Mouse (Mus musculus) gonadal fat pad, adult 2 months (tissue): ENCODE results near the gene Polr1d. TPM values are rescaled to one million over a fixed set of nuclear protein-coding genes. Genes with fewer than 3 reads are reported as not detected.

Experiments used
- DNase-seq: peaks from one replicate; pipeline ENCODE4 v3.0.0-alpha.2; 2012; ENCODE audit warnings: low read depth
- polyA plus RNA-seq: library from polyadenylated mRNA; depleted of rRNA; stranded (reverse); fragments of >200 nt; gene quantifications from 2 replicates; pipeline ENCODE4 v1.2.3, GENCODE M21; 2012; rRNA removed

The Polr1d gene
- polyA plus RNA-seq, 1 experiment = 69.9 TPM

DNA sequence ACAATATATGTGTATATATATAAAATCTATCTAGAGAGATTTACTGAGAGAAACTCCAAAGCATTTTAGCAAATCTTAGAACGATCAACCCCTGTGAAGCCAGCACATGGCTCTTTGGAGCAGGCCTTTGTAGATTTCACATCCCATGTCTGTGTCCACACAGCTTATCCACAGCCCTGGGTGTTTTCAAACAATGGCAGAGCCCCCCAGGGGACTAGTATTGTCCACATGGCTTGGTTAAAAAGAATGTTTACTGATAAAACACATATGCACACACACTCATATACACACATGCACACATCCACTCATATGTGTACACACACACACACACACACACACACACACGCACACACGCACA, 58.2 kb downstream of the Polr1d start:
- DNase-seq = no peak

DNA sequence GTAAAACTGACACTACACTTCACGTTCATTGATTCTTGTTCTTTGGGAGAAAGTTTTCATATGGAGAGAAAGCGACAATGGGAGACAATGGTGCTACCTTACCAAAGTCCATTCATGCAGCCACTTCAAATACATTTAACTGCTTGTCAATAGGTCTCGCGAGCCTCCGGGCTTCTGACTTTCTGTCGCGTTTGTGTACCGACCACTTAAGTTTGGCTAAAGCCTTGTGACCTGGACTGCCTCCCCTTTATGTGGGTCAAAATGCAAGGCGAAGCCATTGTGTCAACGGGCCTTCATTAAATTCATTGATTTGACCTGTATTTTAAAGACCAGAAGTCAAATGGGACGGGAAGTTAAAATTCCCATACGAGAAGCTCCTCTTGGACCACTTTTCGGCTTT, 59.1 kb downstream of the Polr1d start:
- no peak for DNase-seq

DNA sequence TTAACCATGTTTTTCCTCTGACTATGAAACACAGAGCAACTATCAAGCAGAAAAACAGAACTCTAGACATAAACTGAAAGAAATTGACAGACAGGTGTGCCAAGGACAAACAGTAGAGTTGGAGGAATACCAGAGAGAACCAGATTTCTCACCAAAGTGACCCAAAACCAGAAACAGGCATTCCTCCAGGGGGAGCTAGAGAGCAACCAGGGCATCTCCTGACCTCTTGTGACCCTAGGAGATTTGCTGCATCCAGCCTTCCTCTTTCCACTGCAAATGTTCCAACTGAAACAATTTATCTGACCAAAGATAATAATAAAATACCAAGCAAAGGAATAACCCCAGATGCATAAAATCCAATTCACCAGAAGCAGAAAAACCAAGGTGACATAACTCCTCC, 70.5 kb downstream of the Polr1d start:
- DNase-seq = no peak

DNA sequence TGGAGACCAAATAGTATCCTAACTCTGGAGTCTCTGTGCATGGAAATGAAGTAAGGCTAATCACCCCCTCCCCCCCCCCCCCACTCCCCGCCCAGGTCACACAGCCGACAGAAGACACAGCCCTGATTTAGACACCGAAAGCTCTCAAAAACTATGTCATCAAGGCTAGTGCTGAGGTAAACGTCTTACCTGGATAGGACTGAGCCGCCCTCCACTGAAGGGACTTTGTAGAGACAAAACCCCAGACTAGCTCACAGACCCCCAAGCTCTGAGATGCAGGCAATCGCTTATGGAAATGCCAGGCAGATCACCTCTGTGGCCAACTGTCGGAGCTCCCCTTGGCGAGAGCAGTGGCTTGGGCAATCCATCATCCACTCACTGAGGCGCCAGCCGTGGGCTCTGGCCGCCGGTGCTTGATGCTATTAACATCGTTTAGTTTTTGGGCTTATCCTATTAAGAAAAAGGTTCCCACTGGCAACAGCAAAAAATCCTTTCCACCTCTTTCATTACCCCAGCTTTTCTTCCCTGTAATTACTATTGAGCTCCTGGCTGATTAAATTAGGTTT, 78.0 kb downstream of the Polr1d start:
- DNase-seq = no peak

DNA sequence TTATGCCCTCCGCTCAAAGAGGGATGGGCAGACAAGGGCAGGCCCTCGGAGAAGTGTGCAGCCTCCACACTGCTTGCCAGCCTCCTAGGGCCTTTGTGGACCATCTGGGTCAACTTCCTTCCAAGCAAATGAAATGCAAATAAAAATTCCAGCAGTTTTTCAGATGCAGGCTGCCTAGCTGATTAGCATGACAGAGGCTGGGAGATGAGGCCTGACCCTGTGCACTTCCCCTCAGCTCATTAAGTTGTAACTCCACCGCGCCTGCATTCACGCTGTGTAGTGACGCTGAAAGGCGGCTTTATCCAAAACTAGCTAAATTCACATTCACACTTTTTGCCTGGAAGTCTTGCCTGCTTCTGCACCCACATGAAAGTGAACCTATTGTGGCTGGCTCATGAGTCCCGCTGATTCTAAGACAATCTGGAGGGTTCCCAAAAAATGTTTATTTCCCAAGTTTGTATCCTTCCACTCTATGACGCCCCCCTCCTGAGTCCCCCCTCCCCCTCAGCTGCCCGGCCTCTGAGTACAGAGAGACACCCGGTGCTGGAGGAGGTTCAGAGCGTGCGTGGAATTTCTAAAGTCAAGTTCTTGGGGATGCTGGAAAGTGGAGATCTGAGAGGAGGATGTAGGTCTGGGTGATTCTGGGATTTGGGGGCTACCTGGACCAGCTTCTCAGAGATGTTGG, 78.7 kb downstream of the Polr1d start:
- DNase-seq = no peak

DNA sequence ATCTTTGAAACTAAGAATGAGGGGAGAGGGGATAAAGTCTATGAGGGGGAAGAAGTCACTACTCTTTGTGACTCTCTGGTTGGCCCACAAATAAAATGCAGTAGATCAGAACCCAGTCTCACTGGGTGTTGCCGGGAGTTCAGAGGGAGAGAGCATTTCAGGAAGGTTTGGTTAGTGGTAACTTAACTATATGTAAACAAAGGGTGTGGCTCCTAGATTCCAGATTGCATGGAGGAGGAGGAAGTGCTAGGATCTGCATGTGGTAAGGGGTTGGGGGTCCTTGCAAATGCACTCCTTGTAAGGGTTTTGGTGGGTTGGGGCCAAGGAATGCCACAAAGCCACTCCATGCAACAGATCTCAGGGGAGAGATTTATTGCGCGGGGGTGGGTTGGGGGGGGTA, 79.5 kb downstream of the Polr1d start:
- DNase-seq = no peak

DNA sequence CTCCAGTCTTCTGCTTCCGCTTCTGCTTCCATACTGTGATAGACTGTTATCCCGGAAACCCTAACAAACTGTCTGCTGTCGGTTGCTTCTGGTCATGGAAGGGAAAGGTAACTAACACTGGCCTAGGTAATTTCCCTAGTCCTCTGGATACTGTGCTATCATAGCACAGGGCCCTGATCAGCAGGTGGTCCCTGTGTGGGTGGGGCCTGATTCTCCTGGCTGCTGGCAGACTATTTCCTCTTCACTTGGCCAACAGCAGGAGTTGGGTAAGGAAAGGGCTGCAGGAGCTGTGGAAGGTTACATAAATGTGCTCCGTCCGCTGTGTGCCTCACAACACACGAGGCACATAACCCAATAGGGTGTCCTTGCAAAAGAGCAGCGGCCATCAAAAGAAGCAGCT, 80.6 kb downstream of the Polr1d start:
- DNase-seq = no peak

DNA sequence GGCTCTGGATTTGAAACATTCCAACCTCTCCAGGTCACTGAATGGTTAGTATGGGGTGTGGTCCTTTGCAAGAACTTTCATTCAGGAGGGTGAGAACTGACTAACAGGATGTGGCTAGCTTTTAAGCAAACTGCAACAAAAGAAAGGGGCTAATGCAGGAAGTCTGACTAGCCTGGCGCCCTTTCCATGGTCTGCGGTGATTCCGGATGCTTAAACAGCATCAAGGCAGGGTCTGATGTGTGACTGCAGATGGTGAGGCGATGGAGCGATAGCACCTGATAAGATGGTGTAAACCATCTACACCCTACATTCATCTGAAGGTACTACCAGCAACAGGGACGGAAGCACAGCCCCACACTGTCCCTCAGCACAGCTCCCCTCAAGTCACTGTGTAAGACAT, 82.5 kb downstream of the Polr1d start:
- DNase-seq = no peak

DNA sequence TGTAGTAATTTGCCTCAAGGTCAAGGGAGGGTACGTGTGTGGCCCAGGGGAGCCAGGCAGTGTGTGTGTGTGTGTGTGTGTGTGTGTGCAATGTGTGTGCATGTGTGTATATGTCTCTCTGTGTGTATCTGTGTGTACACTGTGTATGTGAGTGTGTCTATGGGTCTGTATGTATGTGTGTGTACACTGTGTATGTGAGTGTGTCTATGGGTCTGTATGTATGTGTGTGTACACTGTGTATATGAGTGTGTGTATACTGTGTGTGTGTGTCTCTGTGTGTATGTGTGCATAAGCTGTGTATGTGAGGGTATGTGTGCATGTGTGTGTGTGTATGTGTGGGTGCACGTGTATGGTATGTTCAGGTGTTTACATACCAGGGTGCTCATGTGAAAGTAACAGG, 82.9 kb downstream of the Polr1d start:
- DNase-seq = no peak

Other genes with a start within 250 kb of the Polr1d start
- gene Rpl21, start 244.2 kb upstream of the Polr1d start, polyA plus RNA-seq = 88.2 and 114 TPM in 2 replicates
- 9.1 and 12.4 TPM in 2 replicates for gene Rasl11a, start 232.0 kb upstream of the Polr1d start, polyA plus RNA-seq
- gene Gtf3a, start 128.4 kb upstream of the Polr1d start, polyA plus RNA-seq = 36.9 and 39.2 TPM in 2 replicates
- 10.5 and 10.7 TPM in 2 replicates for gene Mtif3, start 113.2 kb upstream of the Polr1d start, polyA plus RNA-seq
- 22.2 and 31.0 TPM in 2 replicates for gene Lnx2, start 464 bp upstream of the Polr1d start, polyA plus RNA-seq
- gene Gsx1, start 111.6 kb downstream of the Polr1d start, polyA plus RNA-seq = not detected in 2 replicates
- not detected in 2 replicates for gene Pdx1, start 192.9 kb downstream of the Polr1d start, polyA plus RNA-seq
- gene Cdx2, start 230.2 kb downstream of the Polr1d start, polyA plus RNA-seq = 0.11 and 0.15 TPM in 2 replicates
- gene Urad, start 245.4 kb downstream of the Polr1d start, polyA plus RNA-seq = not detected in 2 replicates